Mouse (Mus musculus): ENCODE results near the gene Traf3. TPM values are rescaled to one million over a fixed set of nuclear protein-coding genes. Genes with fewer than 3 reads are reported as not detected.

Traf3 gene
- 10 to 100 TPM; 25.0 to 31.3 TPM for polyA plus RNA-seq (2017; shearing (Covaris generic))

GRCm38 (mm10) chr12:111165831-111166591 lies at the start of gene Traf3:
TSS of gene Traf3 (plus strand) at chr12:111166370.

GRCm38 (mm10) chr12:111184476-111184875 lies 18.3 kb downstream of the Traf3 start, which contains the start of gene 4930595D18Rik:
TSS of gene 4930595D18Rik (minus strand) at chr12:111184491.

GRCm38 (mm10) chr12:111270629-111271277 lies 104.6 kb downstream of the Traf3 start, which contains the start of gene Amn:
TSS of gene Amn (plus strand) at chr12:111271095.

Other genes with a start within 250 kb of the Traf3 start
- gene Ankrd9, start 187.3 kb upstream of the Traf3 start, polyA plus RNA-seq (2017; shearing (Covaris generic)): 1 to 10 TPM; 2.5 to 7.4 TPM
- 10 to 100 TPM; 33.1 to 39.2 TPM for gene Rcor1, start 127.0 kb upstream of the Traf3 start, polyA plus RNA-seq (2017; shearing (Covaris generic))
- under 1 TPM; 0.60 to 0.86 TPM for gene 4930595D18Rik, start 18.1 kb downstream of the Traf3 start, polyA plus RNA-seq (2017; shearing (Covaris generic))
- under 1 TPM in 1 of 2 experiments, not detected in 1; 0.57 TPM for gene Amn, start 104.7 kb downstream of the Traf3 start, polyA plus RNA-seq (2017; shearing (Covaris generic))
- gene Cdc42bpb, start 211.3 kb downstream of the Traf3 start, polyA plus RNA-seq (2017; shearing (Covaris generic)): 1 to 10 TPM; 1.4 to 1.7 TPM
- gene Lbhd2, start 240.4 kb downstream of the Traf3 start, polyA plus RNA-seq (2017; shearing (Covaris generic)): 1 to 10 TPM in 1 of 2 experiments, under 1 TPM in 1; 0.57 to 1.1 TPM

All from activated CD4-positive, CD25-positive, alpha-beta regulatory T cell (primary cell).